Mouse (Mus musculus): ENCODE data around the gene Yaf2.

DNA sequence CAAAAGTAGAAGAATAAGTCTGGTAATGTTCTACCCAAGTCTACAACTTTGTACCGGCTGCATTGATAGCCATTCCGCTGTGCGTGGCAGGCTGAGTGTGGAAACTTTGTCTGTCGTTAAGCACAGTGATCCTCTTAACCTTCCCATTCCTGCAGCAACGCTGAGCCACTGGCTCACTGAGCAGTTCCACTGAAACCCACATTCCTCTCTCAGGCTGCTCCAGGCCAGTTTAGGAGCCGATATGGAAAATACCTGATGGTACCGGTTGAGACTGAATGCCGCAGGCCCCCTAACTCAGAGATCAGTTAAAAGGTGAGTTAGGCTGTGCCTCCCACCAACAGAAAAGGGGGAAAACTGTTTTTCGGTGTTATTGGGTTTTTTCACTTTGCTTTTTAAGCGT lies 81.4 kb downstream of the Yaf2 start:
- no peak for TF ChIP-seq EP300 (IDR thresholded peaks at IDR 0.05; ENCODE audit: low read depth)
- no peak for TF ChIP-seq CTCF (IDR thresholded peaks at IDR 0.05; ENCODE audit: low read depth)

Data from liver, postnatal 0 days (tissue).